Mouse (Mus musculus) left cerebral cortex, adult 2 months (tissue): Measurements from ENCODE around the gene Mlh3. TPM values are rescaled to one million over a fixed set of nuclear protein-coding genes. Genes with fewer than 3 reads are reported as not detected.

Source experiments
- DNase-seq, 2 experiments: peaks; one replicate each; pipeline ENCODE4 v3.0.0; 2021 to 2022; ENCODE audit warnings: low spot score in 2 of 2, mixed read lengths in 1 of 2; ENCODE audit errors: extremely low spot score in 1 of 2
- H3K27ac ChIP-seq: fragments of 200-600 bp; 2 replicates; pipeline ENCODE4 v1.8.1; 2022
- H3K4me3 ChIP-seq: fragments of 200-600 bp; 2 replicates; pipeline ENCODE4 v1.8.1; 2022
- CTCF ChIP-seq: fragments of 200-600 bp; IDR thresholded peaks from 2 replicates; pipeline ENCODE4 v1.8.1; 2022; ENCODE audit warnings: antibody characterized with exemption, mild to moderate bottlenecking, moderate library complexity
- intact Hi-C: fragments of 180-260 bp; cut with DNase I; formaldehyde crosslinking; loops from one replicate; pipeline ENCODE4 v1.15.1; 2025
- total RNA-seq, 2 experiments: library from RNA; stranded (reverse); gene quantifications; 2 replicates each; pipeline ENCODE4 v1.2.3; 2021

Gene Mlh3
- total RNA-seq, 2 experiments from 2014 or later, result 16.6 to 17.4 TPM

DNA sequence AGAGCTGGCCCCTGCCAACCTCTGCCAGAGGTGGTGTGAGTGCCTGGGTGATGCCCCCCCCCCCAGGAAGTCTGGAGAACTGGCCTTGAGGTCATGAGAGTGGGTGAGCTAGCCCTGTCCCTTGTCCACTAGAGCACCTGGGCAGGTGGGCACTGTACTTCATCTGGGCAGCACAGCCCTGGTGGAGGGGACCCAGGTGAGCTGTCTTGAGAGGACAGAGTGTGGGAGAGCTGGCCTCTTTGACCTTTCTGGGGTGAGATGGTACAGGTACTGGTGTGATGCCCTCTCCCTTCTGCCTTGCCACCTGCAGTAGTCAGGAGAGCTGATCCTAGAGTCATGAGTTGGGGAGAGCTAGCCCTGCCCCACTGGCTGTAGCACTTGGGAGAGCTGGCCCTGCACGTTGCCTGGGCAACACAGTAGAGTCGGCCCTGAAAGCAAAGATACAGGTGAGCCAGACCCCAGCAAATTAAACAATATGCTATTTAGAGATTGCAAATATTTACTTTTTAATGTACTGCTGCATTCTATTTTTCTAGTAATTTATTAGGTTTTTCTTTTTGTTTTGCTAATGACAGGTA, 52.6 kb downstream of the Mlh3 start:
- intact Hi-C loops, result loop anchor here (2.0 kb wide), 1 partner anchor 49 kb away; no protein-coding TSS in a partner anchor
- no peak for TF ChIP-seq CTCF

DNA sequence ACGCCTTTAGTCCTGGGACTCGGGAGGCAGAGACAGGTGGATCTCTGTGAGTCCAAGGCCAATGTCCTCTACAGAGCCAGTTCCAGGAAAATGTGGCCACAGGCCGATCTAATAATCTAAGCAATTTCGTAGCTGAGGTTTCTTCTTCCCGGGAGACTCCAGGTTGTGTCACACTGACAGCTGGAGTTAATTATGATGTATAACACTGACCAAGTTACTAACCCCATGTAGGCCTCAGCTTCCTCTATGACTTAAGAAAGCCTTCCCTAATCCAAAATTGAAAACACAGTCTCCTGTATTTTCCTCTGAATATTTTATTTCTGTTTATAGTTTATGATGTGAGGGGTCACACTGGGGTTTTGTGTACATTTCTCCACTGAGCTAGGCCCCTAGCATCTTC, 55.4 kb downstream of the Mlh3 start:
- intact Hi-C loops, result no loop called here
- H3K27ac ChIP-seq, result no peak overlapping the region
- no peak for TF ChIP-seq CTCF
- no peak for DNase-seq
- H3K4me3 ChIP-seq, result no peak overlapping the region

More for the DNA sequence above, 52.6 kb downstream of the Mlh3 start:
- no peak overlapping the region for H3K27ac ChIP-seq
- no peak overlapping the region for H3K4me3 ChIP-seq
- DNase-seq, result no peak

DNA sequence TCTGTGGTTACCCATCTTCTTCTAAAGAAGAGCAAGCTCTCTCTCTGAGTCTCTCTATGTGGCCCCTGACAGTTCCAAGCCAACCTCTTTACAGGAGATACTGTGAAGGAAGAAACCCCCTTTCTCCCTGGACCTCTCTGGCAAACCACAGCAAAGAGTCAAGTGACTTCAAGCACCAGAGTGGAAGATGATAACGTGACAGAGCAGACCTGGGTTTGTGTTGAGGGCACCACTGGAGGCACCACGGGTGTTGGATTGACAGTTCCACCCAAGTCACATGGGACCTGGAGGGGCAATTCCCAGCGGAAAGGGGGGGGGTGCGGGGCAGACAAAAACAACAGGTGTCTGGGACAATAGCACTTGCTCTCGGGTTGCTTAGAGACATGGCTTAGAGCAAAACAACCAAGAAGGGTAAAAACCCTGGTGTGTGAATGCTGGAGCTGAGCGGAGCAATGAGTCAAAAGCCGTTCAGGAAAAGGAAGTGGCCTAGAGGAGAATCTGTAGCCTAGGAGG, 61.7 kb downstream of the Mlh3 start:
- H3K27ac ChIP-seq, result no peak overlapping the region
- intact Hi-C loops, result loop anchor here (5.0 kb wide), 1 partner anchor 36 kb away; no protein-coding TSS in a partner anchor
- no peak for TF ChIP-seq CTCF
- H3K4me3 ChIP-seq, result no peak overlapping the region
- no peak for DNase-seq

DNA sequence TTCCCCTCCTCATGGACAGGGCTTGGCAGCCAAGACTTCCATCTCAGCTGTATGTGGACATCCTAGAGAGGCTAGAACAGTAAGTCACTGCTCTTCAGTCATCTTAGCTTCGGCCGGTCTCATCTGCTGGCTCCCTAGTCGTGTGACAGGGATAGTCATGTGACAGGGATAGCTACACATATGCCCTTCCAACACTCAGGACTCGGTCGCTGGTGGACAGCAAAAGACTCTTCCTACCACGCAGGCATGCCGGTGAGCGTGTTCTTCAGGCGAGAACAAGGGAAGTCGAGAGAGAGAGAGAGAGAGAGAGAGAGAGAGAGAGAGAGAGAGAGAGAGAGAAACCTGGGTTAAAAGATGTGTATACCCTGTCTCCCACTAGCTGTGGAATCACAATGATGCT, 65.0 kb downstream of the Mlh3 start:
- no peak for TF ChIP-seq CTCF
- no peak overlapping the region for H3K4me3 ChIP-seq
- intact Hi-C loops, result loop anchor here (5.0 kb wide), 1 partner anchor 33 kb away; no protein-coding TSS in a partner anchor
- H3K27ac ChIP-seq, result no peak overlapping the region
- no peak for DNase-seq

DNA sequence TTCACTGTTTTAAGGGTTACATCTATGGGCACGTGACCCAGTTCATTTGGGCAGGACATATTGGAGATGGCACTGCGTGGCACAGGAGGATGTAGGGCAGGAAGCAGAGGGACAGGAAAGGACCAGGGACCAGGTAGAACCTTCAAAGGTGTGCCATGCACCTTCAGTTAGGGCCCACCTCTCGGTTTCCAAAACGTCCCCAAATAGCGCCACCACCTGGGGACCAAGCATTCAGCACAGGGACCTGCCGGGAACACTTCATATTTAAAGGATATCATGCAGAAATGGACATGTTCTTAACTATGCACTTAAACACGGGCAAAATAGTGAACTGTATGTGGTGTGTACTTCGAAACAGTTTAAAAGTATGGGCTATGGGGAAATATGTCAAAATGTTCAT, 66.3 kb downstream of the Mlh3 start:
- TF ChIP-seq CTCF, result no peak; the same call in none of the 2 replicates
- DNase-seq, result no peak
- no peak overlapping the region for H3K27ac ChIP-seq
- intact Hi-C loops, result no loop called here
- no peak overlapping the region for H3K4me3 ChIP-seq

DNA sequence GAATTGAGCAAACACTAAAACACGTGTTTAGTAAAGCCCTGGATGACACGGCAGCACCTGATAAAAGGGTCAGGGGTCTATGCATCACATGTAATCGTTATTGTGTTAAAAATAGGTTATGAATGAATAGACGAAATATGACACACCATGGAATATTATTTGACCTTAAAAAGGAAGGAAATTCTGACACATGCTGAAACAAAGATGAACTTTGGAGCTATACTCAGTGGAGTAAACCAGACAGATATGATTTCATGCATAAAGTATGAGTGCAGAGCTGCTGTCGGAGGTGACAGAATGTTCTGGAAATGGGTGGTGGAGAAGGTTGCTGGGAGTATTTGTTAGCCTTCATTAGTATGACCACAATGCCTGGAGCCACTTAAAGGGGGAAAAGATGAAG, 66.7 kb downstream of the Mlh3 start:
- Histone ChIP-seq H3K27ac (no peak overlapping the region), H3K4me3 (no peak overlapping the region)
- no peak for TF ChIP-seq CTCF
- intact Hi-C loops, result no loop called here
- no peak for DNase-seq

DNA sequence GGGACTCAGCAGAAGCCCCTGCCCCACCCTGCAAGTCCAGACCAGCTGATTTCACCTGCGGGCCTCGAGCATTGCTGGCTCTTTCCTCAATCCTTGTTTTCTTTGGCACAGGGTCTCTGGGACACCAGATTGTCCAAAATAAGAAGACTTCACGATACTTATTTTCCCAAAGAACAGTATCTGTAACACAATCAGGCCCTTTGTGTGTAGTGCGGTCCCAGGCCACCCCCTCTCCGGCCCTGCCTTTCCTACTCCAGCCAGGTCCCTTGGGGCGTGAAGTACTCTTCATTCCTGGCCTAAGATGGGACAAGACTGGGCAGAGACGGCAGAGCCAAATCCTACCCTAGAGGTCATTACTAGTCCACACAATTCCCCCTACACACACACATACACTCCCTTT, 68.2 kb downstream of the Mlh3 start:
- Histone ChIP-seq H3K27ac (no peak overlapping the region), H3K4me3 (no peak overlapping the region)
- no peak for DNase-seq
- TF ChIP-seq CTCF, result no peak
- intact Hi-C loops, result no loop called here

DNA sequence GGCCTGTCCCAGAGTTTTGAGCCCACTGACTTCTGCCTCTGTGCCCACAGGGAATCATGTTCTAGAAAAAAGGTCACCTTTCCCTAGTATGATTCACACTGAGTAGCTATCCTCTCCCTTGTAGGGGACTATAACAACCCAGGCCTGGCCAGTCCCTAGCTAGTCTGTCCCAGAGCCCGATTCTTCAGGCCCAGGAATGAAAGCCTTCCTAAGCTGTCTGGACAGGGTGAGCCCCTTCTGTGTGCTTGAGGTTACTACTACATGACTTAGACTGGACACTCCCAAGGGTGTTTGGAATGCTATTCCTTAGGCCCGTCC, 68.6 kb downstream of the Mlh3 start:
- Histone ChIP-seq H3K4me3 (no peak overlapping the region), H3K27ac (no peak overlapping the region)
- intact Hi-C loops, result no loop called here
- no peak for DNase-seq
- no peak for TF ChIP-seq CTCF

DNA sequence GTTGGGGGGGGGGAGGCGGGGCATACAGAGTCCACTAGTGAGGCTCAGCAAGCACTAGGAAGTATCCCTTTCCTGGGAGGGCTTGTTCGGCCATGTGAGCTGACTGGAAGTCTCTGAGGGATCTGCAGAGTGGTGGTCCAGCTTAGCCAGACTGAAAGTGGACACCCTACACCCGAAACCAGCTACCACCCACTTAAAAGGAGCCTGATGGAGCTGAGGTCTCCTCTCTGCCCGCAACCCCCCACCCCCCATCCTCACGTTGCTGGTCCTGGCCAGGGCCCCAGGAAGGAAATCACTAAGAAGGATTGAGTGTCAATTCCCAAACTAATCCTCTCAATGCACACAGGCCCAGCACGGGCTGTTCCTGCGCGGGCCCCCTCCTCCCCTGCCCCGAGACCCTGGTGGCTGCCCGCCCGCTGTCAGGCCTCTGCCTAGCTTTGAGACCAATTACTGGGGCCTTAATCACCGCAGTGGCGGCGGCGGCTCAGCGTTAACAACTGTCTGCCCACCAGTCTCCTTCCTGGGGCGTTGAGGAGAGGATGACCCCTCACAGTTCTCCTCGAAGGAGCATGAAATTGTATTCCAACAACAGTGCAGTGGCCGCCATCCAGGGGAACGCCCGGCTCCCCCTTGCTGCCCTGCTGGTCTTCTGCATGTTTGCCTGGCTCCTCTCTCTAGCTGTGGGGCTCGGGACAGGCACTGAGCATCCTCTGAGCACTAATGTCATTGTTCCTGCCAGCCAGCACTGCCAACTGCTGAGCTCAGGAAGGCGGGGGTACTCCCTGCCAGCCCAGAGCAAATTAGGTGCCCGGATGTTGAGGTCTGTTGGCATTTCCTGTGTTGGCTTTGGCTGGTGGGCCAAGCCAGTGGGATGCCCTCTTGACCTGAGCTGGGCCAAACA, 69.2 kb downstream of the Mlh3 start:
- intact Hi-C loops, result no loop called here
- no peak overlapping the region for H3K27ac ChIP-seq
- TF ChIP-seq CTCF, result no peak
- no peak overlapping the region for H3K4me3 ChIP-seq
- DNase-seq, result no peak

DNA sequence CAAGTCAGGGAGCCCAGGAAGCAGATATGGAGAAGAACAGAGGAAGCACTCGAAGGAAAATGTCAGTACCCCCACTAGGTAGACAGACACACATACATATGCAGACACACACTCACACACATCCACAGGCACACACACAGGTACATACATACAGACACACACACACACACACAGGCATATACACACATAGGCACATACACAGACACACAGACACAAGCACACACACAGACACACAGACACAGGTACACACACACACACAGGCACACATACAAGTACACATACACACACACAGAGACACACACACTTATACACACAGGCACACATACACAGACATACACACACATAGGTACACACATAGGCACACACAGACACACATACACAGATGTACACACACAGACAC, 70.4 kb downstream of the Mlh3 start:
- TF ChIP-seq CTCF, result no peak
- no peak for DNase-seq
- no peak overlapping the region for H3K4me3 ChIP-seq
- H3K27ac ChIP-seq, result no peak overlapping the region
- intact Hi-C loops, result no loop called here

DNA sequence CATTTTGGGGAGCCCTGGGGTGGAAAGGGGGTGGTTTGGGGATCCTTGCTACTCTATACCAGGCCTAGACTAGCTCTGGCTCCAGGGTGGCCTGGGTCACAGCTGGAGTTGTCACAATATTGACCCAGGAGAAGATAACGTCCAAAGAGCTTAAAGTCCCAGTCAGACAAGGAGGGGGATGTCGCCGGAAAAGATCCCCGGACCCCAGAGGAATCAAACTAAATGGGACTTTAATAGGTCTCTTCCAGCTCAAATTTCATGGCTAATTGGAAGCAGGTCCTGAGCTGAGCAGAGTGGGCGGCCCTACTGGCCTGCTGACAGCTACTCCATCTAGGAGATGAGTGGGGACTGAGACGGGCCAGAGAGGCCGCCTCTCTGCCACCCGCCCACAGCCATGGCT, 72.5 kb downstream of the Mlh3 start:
- H3K27ac ChIP-seq, result no peak overlapping the region
- intact Hi-C loops, result no loop called here
- no peak overlapping the region for H3K4me3 ChIP-seq
- no peak for TF ChIP-seq CTCF
- no peak for DNase-seq

DNA sequence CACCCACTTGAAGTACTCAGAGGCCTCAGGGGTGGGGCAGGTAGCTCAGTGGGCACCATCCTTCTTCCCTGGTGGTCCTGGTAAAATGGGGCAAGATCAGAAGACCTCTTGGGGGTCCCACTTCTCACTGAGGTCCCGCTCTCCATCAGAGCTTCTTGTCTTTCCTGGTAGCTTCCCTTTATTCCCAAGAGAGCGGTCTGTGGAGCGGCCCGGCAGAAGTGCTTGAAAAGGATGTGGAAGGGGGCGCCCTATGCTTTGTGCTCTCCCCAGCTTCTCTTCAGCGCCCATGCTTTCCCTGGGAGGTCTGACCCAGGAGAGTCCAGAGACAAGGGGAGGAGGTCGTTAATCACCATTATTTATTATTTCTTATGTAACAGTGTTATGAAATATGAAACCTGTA, 73.0 kb downstream of the Mlh3 start:
- intact Hi-C loops, result no loop called here
- TF ChIP-seq CTCF, result no peak

More for the DNA sequence above, 73.0 kb downstream of the Mlh3 start:
- Histone ChIP-seq H3K4me3 (no peak overlapping the region), H3K27ac (no peak overlapping the region)
- no peak for DNase-seq
